Mouse (Mus musculus) intestine, embryonic 16.5 days (tissue): ENCODE data around the gene Rasgrp4. TPM values are rescaled to one million over a fixed set of nuclear protein-coding genes. Genes with fewer than 3 reads are reported as not detected.

Source experiments
- ATAC-seq: fragments of 200-750 bp; cut with Nextera tagmentation; 2 replicates; pipeline ENCODE4 v1.8.0; 2017; ENCODE audit warnings: moderate TSS enrichment, moderate library complexity
- H3K27ac ChIP-seq: fragments of 300-500 bp; sonication (generic); 2 replicates; pipeline ENCODE4 v1.5.1; 2014; ENCODE audit warnings: mild to moderate bottlenecking, low read length
- H3K27me3 ChIP-seq: fragments of 300-500 bp; sonication (generic); replicated peaks from 2 replicates; pipeline ENCODE4 v1.6.1; 2014; ENCODE audit warnings: low read length, control low read depth, mixed read lengths; ENCODE audit not compliant: control insufficient read depth, insufficient read depth
- H3K36me3 ChIP-seq: fragments of 300-500 bp; sonication (generic); 2 replicates; pipeline ENCODE4 v1.6.1; 2014; ENCODE audit warnings: low read length, control low read depth; ENCODE audit not compliant: control insufficient read depth, insufficient read depth
- H3K4me1 ChIP-seq: fragments of 300-500 bp; sonication (generic); 2 replicates; pipeline ENCODE4 v1.6.1; 2014; ENCODE audit warnings: low read length, control low read depth, mixed read lengths; ENCODE audit not compliant: control insufficient read depth, insufficient read depth
- H3K4me2 ChIP-seq: fragments of 300-500 bp; sonication (generic); 2 replicates; pipeline ENCODE4 v1.6.1; 2014; ENCODE audit warnings: low read depth, low read length, control low read depth
- H3K4me3 ChIP-seq: fragments of 300-500 bp; sonication (generic); 2 replicates; pipeline ENCODE4 v1.5.1; 2014; ENCODE audit warnings: mild to moderate bottlenecking, low read length
- H3K9ac ChIP-seq: fragments of 300-500 bp; sonication (generic); 2 replicates; pipeline ENCODE4 v1.6.1; 2014; ENCODE audit warnings: low read depth, low read length
- H3K9me3 ChIP-seq: fragments of 300-500 bp; sonication (generic); 2 replicates; pipeline ENCODE4 v1.6.1; 2016; ENCODE audit warnings: low read length, control low read depth; ENCODE audit not compliant: control insufficient read depth
- WGBS: fragments of 180-500 bp; shearing (Covaris S2); extraction: QIAGEN DNeasy Blood & Tissue Kit; methylation state at CpG from one replicate; pipeline ENCODE4 v1.1.7; 2014; 5-methylcytosine and 5-hydroxymethylcytosine counted together
- polyA plus RNA-seq: library from polyadenylated mRNA; unstranded; fragments of >200 nt; fragmentation: Nextera tagmentation; extraction: Ambion mirVana; gene quantifications from 2 replicates; pipeline ENCODE4 v1.2.1, GENCODE M21; 2015

Gene Rasgrp4
- polyA plus RNA-seq, 1 experiment from 2014 or later = 0.43 TPM

DNA sequence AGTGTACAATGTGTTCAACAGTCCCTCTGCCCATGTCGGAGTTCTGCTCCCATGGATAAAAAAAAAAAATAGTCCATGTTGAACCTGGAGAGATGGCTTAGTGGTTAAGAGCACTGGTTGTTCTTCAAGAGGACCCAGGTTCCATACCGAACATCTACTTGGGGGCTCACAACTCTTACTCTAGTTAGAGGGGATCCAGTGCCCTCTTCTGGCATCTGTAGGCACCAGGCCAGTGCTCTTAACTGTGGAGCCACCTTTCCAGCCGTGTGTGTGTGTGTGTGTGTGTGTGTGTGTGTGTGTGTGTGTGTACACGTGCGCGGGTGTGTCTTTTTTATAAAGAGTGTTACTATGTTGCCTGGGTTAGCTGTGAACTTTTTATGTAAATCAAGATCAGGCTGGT lies 67.9 kb downstream of the Rasgrp4 start:
- H3K27ac ChIP-seq = no peak overlapping the region
- WGBS = 77% methylated on average over 6 of the region's 6 CpGs
- H3K4me3 ChIP-seq = no peak overlapping the region

More for the DNA sequence above, 67.9 kb downstream of the Rasgrp4 start:
- ATAC-seq = no peak
- Histone ChIP-seq H3K9me3 (no peaks in the 10 kb centered on the region), H3K9ac (no peak overlapping the region), H3K36me3 (no peaks in the 10 kb centered on the region), H3K4me1 (no peaks in the 10 kb centered on the region), H3K27me3 (no peaks in the 10 kb centered on the region), H3K4me2 (no peak overlapping the region)

Other genes starting within 250 kb of the Rasgrp4 start
- gene Actn4, start 172.5 kb upstream of the Rasgrp4 start, polyA plus RNA-seq = 402 and 447 TPM in 2 replicates
- 355 and 362 TPM in 2 replicates for gene Eif3k, start 153.0 kb upstream of the Rasgrp4 start, polyA plus RNA-seq
- gene Map4k1, start 152.8 kb upstream of the Rasgrp4 start, polyA plus RNA-seq = 6.9 and 7.3 TPM in 2 replicates
- gene Ryr1, start 9.7 kb upstream of the Rasgrp4 start, polyA plus RNA-seq = 0.66 and 0.82 TPM in 2 replicates
- 52.5 and 56.8 TPM in 2 replicates for gene Fam98c, start 21.4 kb downstream of the Rasgrp4 start, polyA plus RNA-seq
- 0.48 and 0.82 TPM in 2 replicates for gene Ggn, start 35.4 kb downstream of the Rasgrp4 start, polyA plus RNA-seq
- 1.1 and 1.7 TPM in 2 replicates for gene Spred3, start 35.6 kb downstream of the Rasgrp4 start, polyA plus RNA-seq
- gene Psmd8, start 45.9 kb downstream of the Rasgrp4 start, polyA plus RNA-seq = 228 and 241 TPM in 2 replicates
- 0.42 and 0.92 TPM in 2 replicates for gene Catsperg1, start 79.2 kb downstream of the Rasgrp4 start, polyA plus RNA-seq
- 2.5 TPM in 2 replicates for gene Kcnk6, start 97.7 kb downstream of the Rasgrp4 start, polyA plus RNA-seq
- gene Yif1b, start 103.5 kb downstream of the Rasgrp4 start, polyA plus RNA-seq = 83.1 and 83.7 TPM in 2 replicates
- gene 2200002D01Rik, start 113.6 kb downstream of the Rasgrp4 start, polyA plus RNA-seq = 261 and 264 TPM in 2 replicates
- 626 and 672 TPM in 2 replicates for gene Spint2, start 147.1 kb downstream of the Rasgrp4 start, polyA plus RNA-seq
- gene Ppp1r14a, start 154.5 kb downstream of the Rasgrp4 start, polyA plus RNA-seq = 40.8 and 45.2 TPM in 2 replicates
- 6.2 and 6.8 TPM in 2 replicates for gene Dpf1, start 169.1 kb downstream of the Rasgrp4 start, polyA plus RNA-seq